Mouse (Mus musculus) liver, embryonic 13.5 days (tissue): ENCODE measurements around the gene Zfp426. TPM values are rescaled to one million over a fixed set of nuclear protein-coding genes. Genes with fewer than 3 reads are reported as not detected.

Experiments
- ATAC-seq: fragments of 200-750 bp; cut with Nextera tagmentation; 2 replicates; pipeline ENCODE4 v1.8.0; 2017; ENCODE audit warnings: low read depth, mild to moderate bottlenecking, moderate number of reproducible peaks, moderate library complexity
- DNase-seq: peaks from one replicate; pipeline ENCODE4 v3.0.0; 2022
- H3K27ac ChIP-seq: fragments of 300-500 bp; sonication (generic); 2 replicates; pipeline ENCODE4 v1.5.1; 2015; ENCODE audit warnings: moderate library complexity, mild to moderate bottlenecking, inconsistent platforms
- H3K27me3 ChIP-seq: fragments of 300-500 bp; sonication (generic); 2 replicates; pipeline ENCODE4 v1.6.1; 2015; ENCODE audit warnings: mild to moderate bottlenecking, inconsistent platforms
- H3K36me3 ChIP-seq: fragments of 300-500 bp; sonication (generic); 2 replicates; pipeline ENCODE4 v1.6.1; 2015; ENCODE audit warnings: mild to moderate bottlenecking, inconsistent platforms
- H3K4me1 ChIP-seq: fragments of 300-500 bp; sonication (generic); replicated peaks from 2 replicates; pipeline ENCODE4 v1.6.1; 2015; ENCODE audit warnings: inconsistent platforms
- H3K4me2 ChIP-seq: fragments of 300-500 bp; sonication (generic); 2 replicates; pipeline ENCODE4 v1.6.1; 2015; ENCODE audit warnings: inconsistent platforms, mild to moderate bottlenecking, moderate library complexity
- H3K4me3 ChIP-seq: fragments of 300-500 bp; sonication (generic); replicated peaks from 2 replicates; pipeline ENCODE4 v1.5.1; 2015; ENCODE audit warnings: mild to moderate bottlenecking, inconsistent platforms
- H3K9ac ChIP-seq: fragments of 300-500 bp; sonication (generic); 2 replicates; pipeline ENCODE4 v1.6.1; 2015; ENCODE audit warnings: mild to moderate bottlenecking, inconsistent platforms
- H3K9me3 ChIP-seq: fragments of 300-500 bp; sonication (generic); replicated peaks from 2 replicates; pipeline ENCODE4 v1.6.1; 2016; ENCODE audit warnings: inconsistent platforms
- WGBS: fragments of 180-500 bp; shearing (Covaris S2); methylation state at CpG from one replicate; pipeline ENCODE4 v1.1.7; 2015; ENCODE audit not compliant: insufficient replicate concordance; 5-methylcytosine and 5-hydroxymethylcytosine counted together
- polyA plus RNA-seq: library from polyadenylated mRNA; unstranded; fragments of >200 nt; fragmentation: Nextera tagmentation; extraction: Ambion mirVana; gene quantifications from 2 replicates; pipeline ENCODE4 v1.2.1, GENCODE M21; 2015

Zfp426 gene
- 6.7 and 7.9 TPM in 2 replicates for polyA plus RNA-seq

DNA sequence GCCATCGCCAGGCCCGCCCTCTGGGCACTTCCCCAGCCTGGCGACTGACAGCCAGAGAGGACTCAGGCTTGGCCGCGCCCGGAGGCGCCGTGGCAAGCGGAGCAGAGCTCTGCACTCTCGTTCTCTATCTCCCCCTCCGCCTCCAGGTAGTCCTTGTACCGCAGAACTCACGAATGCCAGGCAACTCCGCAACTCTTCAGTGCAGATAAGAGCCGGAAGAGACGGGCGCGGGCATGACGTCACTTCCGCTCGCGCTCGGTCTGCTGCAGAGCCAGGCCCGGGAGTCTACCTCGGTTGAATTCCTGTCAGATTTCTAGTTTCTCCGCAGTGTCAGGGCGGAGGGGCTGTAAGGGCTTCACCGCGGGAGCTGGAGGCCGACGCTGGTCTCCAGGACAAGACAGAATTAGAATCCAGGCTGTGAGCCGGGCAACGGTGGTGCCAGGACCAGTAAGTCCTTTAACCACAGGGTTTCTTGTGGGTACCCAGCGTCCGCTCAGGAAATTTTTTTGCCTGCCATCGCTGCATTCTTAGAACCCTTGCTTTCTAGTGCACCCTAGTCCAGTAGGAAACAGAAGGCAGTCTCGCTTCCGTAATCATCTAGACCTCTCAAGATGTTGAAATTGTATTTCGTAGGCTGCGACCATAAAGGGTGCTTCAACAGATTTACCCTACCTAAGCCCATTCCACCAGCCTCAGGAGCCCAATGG, at the start of gene Zfp426:
Gene Zfp426, minus strand, starts transcription at position 220 of the 707 bp plus-strand sequence.
- Histone ChIP-seq H3K27ac (peak within 1 kb of the TSS; percentile 98), H3K4me1 (peaks cover 34% of the 10 kb centered on the region), H3K36me3 (peaks cover 19% of the 10 kb centered on the region), H3K27me3 (no peaks in the 10 kb centered on the region), H3K9me3 (no peaks in the 10 kb centered on the region), H3K9ac (peak within 1 kb of the TSS; percentile 81), H3K4me3 (peak within 1 kb of the TSS; percentile 75), H3K4me2 (peak within 1 kb of the TSS; percentile 82)
- under 1% methylated on average over 40 of the region's 40 CpGs for WGBS
- ATAC-seq (peak; percentile 95), DNase-seq (peak; percentile 83)

- no peak for ATAC-seq
Observed at GRCm38 (mm10) chr9:20536598-20536997, 44.1 kb upstream of the Zfp426 start.

GRCm38 (mm10) chr9:20534326-20534926, 41.9 kb upstream of the Zfp426 start:
- no peak for ATAC-seq
- no peak overlapping the region for H3K9ac ChIP-seq
- WGBS: 56% methylated on average over 8 of the region's 8 CpGs
- H3K27ac ChIP-seq: no peak overlapping the region
- no peak overlapping the region for H3K4me3 ChIP-seq
- peaks cover 6% of the 10 kb centered on the region; the same call in 1 of the 2 replicates for H3K27me3 ChIP-seq
- no peaks in the 10 kb centered on the region for H3K36me3 ChIP-seq
- H3K4me2 ChIP-seq: no peak overlapping the region
- H3K9me3 ChIP-seq: no peaks in the 10 kb centered on the region
- DNase-seq: no peak
- H3K4me1 ChIP-seq: no peaks in the 10 kb centered on the region

More at GRCm38 (mm10) chr9:20536598-20536997, 44.1 kb upstream of the Zfp426 start:
- Histone ChIP-seq H3K4me2 (no peak overlapping the region), H3K4me3 (no peak overlapping the region), H3K36me3 (no peaks in the 10 kb centered on the region), H3K27me3 (peaks cover 6% of the 10 kb centered on the region; the same call in 1 of the 2 replicates), H3K9me3 (no peaks in the 10 kb centered on the region), H3K9ac (no peak overlapping the region), H3K27ac (no peak overlapping the region), H3K4me1 (no peaks in the 10 kb centered on the region)
- 61% methylated on average over 2 of the region's 2 CpGs for WGBS
- no peak for DNase-seq

- Histone ChIP-seq H3K27me3 (no peaks in the 10 kb centered on the region), H3K4me1 (peaks cover 30% of the 10 kb centered on the region), H3K27ac (peak within 1 kb of the TSS; percentile 90), H3K9ac (peak within 1 kb of the TSS; percentile 92), H3K4me3 (peak within 1 kb of the TSS; percentile 89), H3K9me3 (no peaks in the 10 kb centered on the region), H3K36me3 (peaks cover 14% of the 10 kb centered on the region), H3K4me2 (peak within 1 kb of the TSS; percentile 76)
- under 1% methylated on average over 45 of the region's 46 CpGs for WGBS
- ATAC-seq (peak; percentile 92), DNase-seq (peak; percentile 77)
Observed at GRCm38 (mm10) chr9:20521306-20521957, 28.9 kb upstream of the Zfp426 start, which contains the start of gene Zfp266. Gene Zfp266, minus strand, starts transcription at chr9:20521417.

DNA sequence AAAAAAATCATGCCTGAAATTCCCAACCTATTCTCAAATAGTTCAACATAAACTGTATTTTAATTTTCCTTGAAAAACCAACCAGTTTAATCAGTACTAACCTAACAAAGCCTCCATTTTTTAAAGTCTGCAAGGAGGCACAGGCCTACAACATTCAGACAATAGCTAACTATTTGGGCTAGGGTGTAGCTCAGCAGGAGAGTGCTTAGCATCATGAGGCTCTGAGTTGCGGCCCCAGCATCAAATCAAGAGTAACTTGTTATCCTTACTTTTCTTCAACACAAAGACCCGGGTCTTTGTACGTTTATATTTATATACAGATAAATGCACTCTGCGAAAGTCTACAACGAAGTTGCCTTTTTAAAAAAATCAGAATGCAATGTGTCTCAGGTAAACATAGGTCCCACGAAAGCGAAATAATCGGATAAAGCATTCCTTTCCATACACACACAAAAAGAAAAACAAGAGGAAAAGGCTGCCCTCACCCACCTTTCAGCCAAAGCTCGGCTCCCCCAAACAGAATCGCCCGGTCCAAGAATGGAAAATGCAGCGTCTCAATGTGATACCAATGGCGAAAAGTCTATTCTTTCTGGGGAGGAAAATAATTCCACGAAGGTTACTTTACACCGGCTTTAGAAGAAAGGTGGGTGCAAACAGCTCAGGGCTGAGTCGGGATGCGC, 28.1 kb upstream of the Zfp426 start:
- Histone ChIP-seq H3K4me3 (peak overlapping the region; percentile 89), H3K27me3 (no peaks in the 10 kb centered on the region), H3K9ac (peak overlapping the region; percentile 92), H3K4me1 (peaks cover 31% of the 10 kb centered on the region), H3K36me3 (peaks cover 22% of the 10 kb centered on the region), H3K27ac (peak overlapping the region; percentile 90), H3K9me3 (no peaks in the 10 kb centered on the region), H3K4me2 (peak overlapping the region; percentile 76)
- no peak for DNase-seq
- WGBS: under 1% methylated on average over 17 of the region's 17 CpGs
- no peak for ATAC-seq

- H3K4me1 ChIP-seq: peaks cover 37% of the 10 kb centered on the region
- no peak overlapping the region for H3K27ac ChIP-seq
- H3K9ac ChIP-seq: peak overlapping the region; percentile 61
- peaks cover 29% of the 10 kb centered on the region for H3K36me3 ChIP-seq
- no peaks in the 10 kb centered on the region for H3K27me3 ChIP-seq
- DNase-seq (no peak), ATAC-seq (no peak)
- WGBS: 38% methylated on average over 4 of the region's 4 CpGs
- no peaks in the 10 kb centered on the region for H3K9me3 ChIP-seq
- H3K4me3 ChIP-seq: peak overlapping the region; percentile 50
- peak overlapping the region; percentile 66 for H3K4me2 ChIP-seq
Observed at GRCm38 (mm10) chr9:20519949-20520348, 27.4 kb upstream of the Zfp426 start.

DNA sequence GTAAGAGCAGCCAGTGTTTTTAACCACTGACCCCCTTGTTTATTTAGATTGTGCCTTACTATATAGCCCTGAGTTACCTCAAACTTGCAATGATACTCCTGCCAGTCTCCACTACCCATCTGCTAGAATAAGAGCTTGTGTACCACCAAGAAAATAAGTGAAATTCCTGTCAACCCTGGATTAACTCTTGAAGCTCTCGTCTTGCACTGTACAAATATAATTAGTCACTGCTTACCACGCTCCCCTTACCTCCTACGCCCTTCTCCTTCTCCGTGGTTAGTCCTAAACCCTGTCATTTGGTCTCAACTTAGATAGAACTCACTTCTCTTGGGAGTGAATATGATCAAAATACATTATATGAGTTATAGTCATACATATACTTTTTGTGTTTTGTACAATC, 26.2 kb upstream of the Zfp426 start:
- peaks cover 50% of the 10 kb centered on the region for H3K4me1 ChIP-seq
- DNase-seq (no peak), ATAC-seq (no peak)
- no peak overlapping the region for H3K9ac ChIP-seq
- no peaks in the 10 kb centered on the region for H3K27me3 ChIP-seq
- H3K9me3 ChIP-seq: no peaks in the 10 kb centered on the region
- WGBS: 79% methylated on average over 4 of the region's 4 CpGs
- no peak overlapping the region for H3K4me3 ChIP-seq
- H3K36me3 ChIP-seq: peaks cover 40% of the 10 kb centered on the region
- H3K4me2 ChIP-seq: no peak overlapping the region
- no peak overlapping the region for H3K27ac ChIP-seq

GRCm38 (mm10) chr9:20517727-20518126, 25.2 kb upstream of the Zfp426 start:
- no peak for ATAC-seq
- 91% methylated on average over 1 of the region's 1 CpGs for WGBS
- no peak overlapping the region for H3K4me2 ChIP-seq

GRCm38 (mm10) chr9:20514016-20514415, 21.5 kb upstream of the Zfp426 start:
- Histone ChIP-seq H3K27me3 (no peaks in the 10 kb centered on the region), H3K4me1 (peaks cover 69% of the 10 kb centered on the region), H3K27ac (no peak overlapping the region), H3K9me3 (no peaks in the 10 kb centered on the region), H3K9ac (no peak overlapping the region; the same call in 1 of the 2 replicates), H3K36me3 (peaks cover 62% of the 10 kb centered on the region), H3K4me2 (no peak overlapping the region), H3K4me3 (no peak overlapping the region)
- no peak for DNase-seq
- 71% methylated on average over 3 of the region's 3 CpGs for WGBS
- peak; percentile 25; the same call in 1 of the 2 replicates for ATAC-seq

More at GRCm38 (mm10) chr9:20517727-20518126, 25.2 kb upstream of the Zfp426 start:
- H3K4me1 ChIP-seq: peaks cover 59% of the 10 kb centered on the region
- peaks cover 46% of the 10 kb centered on the region for H3K36me3 ChIP-seq
- DNase-seq: no peak
- no peak overlapping the region for H3K4me3 ChIP-seq
- no peak overlapping the region for H3K27ac ChIP-seq
- no peaks in the 10 kb centered on the region for H3K27me3 ChIP-seq
- no peaks in the 10 kb centered on the region for H3K9me3 ChIP-seq
- H3K9ac ChIP-seq: no peak overlapping the region

DNA sequence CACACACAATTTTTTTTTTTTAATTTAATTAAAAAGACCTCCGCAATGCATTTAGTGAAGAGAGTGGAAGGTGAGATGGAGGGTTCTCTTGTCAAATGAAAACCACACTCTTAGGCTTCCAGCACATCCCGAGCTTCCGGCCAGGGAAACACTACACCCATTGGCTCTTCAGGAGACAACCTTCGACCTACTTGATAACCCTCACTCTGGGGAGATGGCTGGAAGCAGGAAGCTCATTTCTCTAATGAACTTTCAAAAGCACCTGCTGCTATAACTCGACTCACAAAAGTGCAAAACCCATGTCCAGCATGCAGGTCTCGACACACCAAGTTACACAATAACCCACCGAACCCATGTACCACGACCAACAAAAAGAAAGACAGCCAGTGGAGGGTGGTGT, 20.2 kb upstream of the Zfp426 start:
- WGBS: 72% methylated on average over 8 of the region's 8 CpGs
- Histone ChIP-seq H3K9me3 (no peaks in the 10 kb centered on the region), H3K36me3 (peaks cover 55% of the 10 kb centered on the region), H3K27ac (no peak overlapping the region), H3K27me3 (no peaks in the 10 kb centered on the region), H3K4me3 (no peak overlapping the region), H3K4me2 (no peak overlapping the region), H3K9ac (no peak overlapping the region), H3K4me1 (peaks cover 60% of the 10 kb centered on the region)
- DNase-seq: no peak
- ATAC-seq: no peak

DNA sequence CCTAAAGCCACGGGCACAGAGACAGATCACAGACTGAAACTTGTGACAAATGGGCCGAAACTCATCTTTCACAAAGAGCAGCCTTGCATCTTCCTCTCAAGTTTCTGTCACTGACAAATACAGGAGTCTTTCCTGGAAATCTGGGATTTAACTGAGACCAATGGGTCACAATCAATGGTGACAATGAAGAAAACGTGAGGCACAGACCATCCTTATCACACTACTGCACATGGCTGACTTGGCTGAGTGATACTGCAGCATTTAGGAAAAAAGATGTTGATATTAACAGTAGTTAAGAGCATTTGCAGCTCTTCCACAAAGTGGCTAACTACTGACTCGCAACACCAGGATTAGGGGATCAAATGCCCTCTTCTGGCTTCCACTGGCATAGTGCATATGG, 19.1 kb upstream of the Zfp426 start:
- H3K36me3 ChIP-seq: peaks cover 60% of the 10 kb centered on the region
- H3K27me3 ChIP-seq: no peaks in the 10 kb centered on the region
- H3K9ac ChIP-seq: no peak overlapping the region
- ATAC-seq: peak; percentile 69
- no peak overlapping the region for H3K4me3 ChIP-seq
- WGBS: 51% methylated on average over 4 of the region's 4 CpGs
- peaks cover 60% of the 10 kb centered on the region for H3K4me1 ChIP-seq
- peak overlapping the region; percentile 11 for H3K4me2 ChIP-seq
- no peaks in the 10 kb centered on the region for H3K9me3 ChIP-seq
- DNase-seq: peak; percentile 15
- H3K27ac ChIP-seq: no peak overlapping the region
